Mouse (Mus musculus) testis, adult 2 months (tissue): ENCODE results near the gene Syce3. TPM values are rescaled to one million over a fixed set of nuclear protein-coding genes. Genes with fewer than 3 reads are reported as not detected.

Source experiments
- H3K27ac ChIP-seq: fragments of 200-500 bp; 2 replicates; pipeline ENCODE4 v1.5.1; 2012; ENCODE audit warnings: low read depth, low read length; ENCODE audit not compliant: control insufficient read depth, insufficient read depth
- H3K27me3 ChIP-seq: fragments of 200-500 bp; 2 replicates; pipeline ENCODE4 v1.6.1; 2012; ENCODE audit warnings: mild to moderate bottlenecking, low read length, moderate library complexity; ENCODE audit not compliant: control insufficient read depth, insufficient read depth
- H3K36me3 ChIP-seq: fragments of 200-500 bp; 2 replicates; pipeline ENCODE4 v1.6.1; 2012; ENCODE audit warnings: mild to moderate bottlenecking, low read length; ENCODE audit not compliant: control insufficient read depth, insufficient read depth
- H3K4me1 ChIP-seq: fragments of 200-500 bp; 2 replicates; pipeline ENCODE4 v1.6.1; 2012; ENCODE audit warnings: low read length; ENCODE audit not compliant: control insufficient read depth, insufficient read depth
- H3K4me3 ChIP-seq: fragments of 200-500 bp; 2 replicates; pipeline ENCODE4 v1.5.1; 2012; ENCODE audit warnings: low read depth, mild to moderate bottlenecking, low read length, moderate library complexity, mixed read lengths; ENCODE audit not compliant: control insufficient read depth
- CTCF ChIP-seq: fragments of 200-500 bp; IDR thresholded peaks from 2 replicates; pipeline ENCODE4 v1.5.1; 2012; ENCODE audit warnings: low read depth, mild to moderate bottlenecking, inconsistent platforms, low read length, moderate library complexity; ENCODE audit not compliant: control insufficient read depth, insufficient read depth, insufficient replicate concordance
- POLR2A ChIP-seq: fragments of 200-500 bp; IDR thresholded peaks from 2 replicates; pipeline ENCODE4 v1.6.1; 2012; ENCODE audit warnings: low read depth, mild to moderate bottlenecking, inconsistent platforms, low read length, moderate library complexity; ENCODE audit not compliant: control insufficient read depth
- polyA plus RNA-seq: library from polyadenylated mRNA; depleted of rRNA; stranded (reverse); fragments of >200 nt; gene quantifications from 2 replicates; pipeline ENCODE4 v1.2.3, GENCODE M21; 2012

Gene Syce3
- polyA plus RNA-seq, 1 experiment, result 247 TPM

DNA sequence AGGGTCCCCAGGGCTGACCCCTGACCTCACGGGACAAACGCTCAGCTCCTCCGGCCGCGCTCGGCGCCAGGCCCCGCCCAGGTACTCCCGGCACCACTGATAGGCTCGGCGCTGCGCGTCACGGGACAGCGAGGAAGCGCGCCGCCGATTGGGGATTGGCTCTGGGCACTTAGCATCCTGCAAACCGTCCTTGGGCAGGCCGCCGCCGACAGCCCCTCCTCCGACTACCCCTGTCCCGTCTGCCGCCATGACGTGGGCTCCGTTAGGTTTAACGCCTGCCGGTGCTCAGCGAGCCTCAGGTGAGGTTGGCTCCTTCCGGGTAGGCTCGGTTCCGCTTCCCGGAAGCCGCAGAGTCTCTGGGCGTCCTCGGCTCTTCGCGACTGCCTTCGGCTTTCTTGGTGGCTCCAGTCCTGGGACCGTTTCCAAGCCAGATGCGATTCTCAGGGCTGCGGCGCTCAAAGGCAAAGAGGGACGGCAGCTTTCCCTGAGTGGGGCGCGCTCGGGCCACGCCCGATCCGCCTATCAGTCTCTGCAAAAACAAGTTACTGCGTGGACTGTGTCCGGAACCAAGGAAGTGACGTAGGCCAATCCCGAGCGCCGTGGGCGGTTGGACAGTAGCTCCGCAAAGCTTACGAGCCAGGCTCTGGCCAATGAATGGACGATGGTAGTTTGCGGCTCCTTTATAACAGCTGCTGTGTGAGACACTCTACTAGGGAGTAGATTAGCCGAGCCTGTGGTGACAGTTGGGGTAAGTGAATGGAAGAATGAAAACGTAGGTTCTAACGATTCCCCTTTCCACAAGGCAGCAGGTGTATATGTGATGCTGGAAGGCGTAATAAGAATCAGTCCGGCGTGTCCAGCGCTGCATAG is 19.3 kb upstream of the Syce3 start, which contains the start of the genes C730034F03Rik, Gm44502 and Chkb:
C730034F03Rik (plus strand) TSS at position 238 of the 870 bp plus-strand sequence.
Gm44502 (minus strand) TSS at position 345 of the 870 bp plus-strand sequence.
Chkb (minus strand) TSS at position 557 of the 870 bp plus-strand sequence.
- H3K27me3 ChIP-seq, result no peaks in the 10 kb centered on the region
- H3K27ac ChIP-seq, result peak within 1 kb of the TSS; percentile 96
- no peak for TF ChIP-seq CTCF
- TF ChIP-seq POLR2A, result peak; percentile 75
- H3K4me1 ChIP-seq, result peaks cover 19% of the 10 kb centered on the region
- H3K36me3 ChIP-seq, result no peaks in the 10 kb centered on the region; the same call in 1 of the 2 replicates
- peak within 1 kb of the TSS; percentile 95 for H3K4me3 ChIP-seq

GRCm38 (mm10) chr15:89428821-89429351 is 18.6 kb upstream of the Syce3 start:
- H3K4me3 ChIP-seq, result peak overlapping the region; percentile 95
- TF ChIP-seq CTCF (no peak), POLR2A (no peak)
- H3K36me3 ChIP-seq, result no peaks in the 10 kb centered on the region; the same call in 1 of the 2 replicates
- H3K27me3 ChIP-seq, result no peaks in the 10 kb centered on the region
- peaks cover 21% of the 10 kb centered on the region for H3K4me1 ChIP-seq
- peak overlapping the region; percentile 46; the same call in 1 of the 2 replicates for H3K27ac ChIP-seq

GRCm38 (mm10) chr15:89428136-89428790 is 18.0 kb upstream of the Syce3 start:
- H3K36me3 ChIP-seq, result no peaks in the 10 kb centered on the region; the same call in 1 of the 2 replicates
- peak overlapping the region; percentile 46; the same call in 1 of the 2 replicates for H3K27ac ChIP-seq
- peaks cover 21% of the 10 kb centered on the region for H3K4me1 ChIP-seq
- H3K4me3 ChIP-seq, result peak overlapping the region; percentile 95
- no peaks in the 10 kb centered on the region for H3K27me3 ChIP-seq
- TF ChIP-seq POLR2A, result no peak
- no peak for TF ChIP-seq CTCF

- H3K27me3 ChIP-seq, result no peaks in the 10 kb centered on the region
- no peak overlapping the region for H3K27ac ChIP-seq
- H3K4me1 ChIP-seq, result peaks cover 21% of the 10 kb centered on the region
- H3K4me3 ChIP-seq, result peak overlapping the region; percentile 92
- TF ChIP-seq POLR2A (0 out of 2 replicates have a peak, but pooled peaks have one; percentile 9), CTCF (no peak)
- H3K36me3 ChIP-seq, result no peaks in the 10 kb centered on the region; the same call in 1 of the 2 replicates
Observed at GRCm38 (mm10) chr15:89426716-89427115, 16.4 kb upstream of the Syce3 start.

- H3K4me3 ChIP-seq, result peak within 1 kb of the TSS; percentile 92
- H3K4me1 ChIP-seq, result peaks cover 19% of the 10 kb centered on the region
- no peaks in the 10 kb centered on the region; the same call in 1 of the 2 replicates for H3K36me3 ChIP-seq
- peak within 1 kb of the TSS; percentile 90 for H3K27ac ChIP-seq
- H3K27me3 ChIP-seq, result no peaks in the 10 kb centered on the region
- TF ChIP-seq CTCF (no peak), POLR2A (no peak)
Observed at GRCm38 (mm10) chr15:89425711-89426121, 15.4 kb upstream of the Syce3 start, which contains the start of gene Cpt1b. TSS of gene Cpt1b (minus strand) at chr15:89425863.

DNA sequence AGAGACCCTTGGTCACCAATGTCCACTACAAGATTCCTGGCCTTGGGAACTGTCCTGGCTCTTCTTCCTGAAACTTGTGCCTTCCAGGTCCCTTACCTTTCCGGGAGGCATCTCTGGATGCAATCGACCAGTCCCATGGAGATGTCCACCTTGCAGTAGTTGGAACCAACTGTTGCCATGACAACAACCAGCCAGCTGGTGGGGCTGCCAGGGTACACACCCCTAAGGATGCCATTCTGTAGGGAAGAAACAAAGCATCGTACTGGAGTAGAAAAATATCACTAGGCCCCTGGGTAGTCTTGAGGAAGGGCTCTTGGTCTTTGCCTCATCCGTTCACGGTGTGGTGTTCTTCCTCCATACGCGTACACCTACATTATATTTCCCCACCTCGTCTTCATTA is 14.3 kb upstream of the Syce3 start:
- Histone ChIP-seq H3K27ac (peak overlapping the region; percentile 68), H3K4me1 (peaks cover 19% of the 10 kb centered on the region), H3K4me3 (peak overlapping the region; percentile 84), H3K27me3 (no peaks in the 10 kb centered on the region), H3K36me3 (no peaks in the 10 kb centered on the region; the same call in 1 of the 2 replicates)
- TF ChIP-seq POLR2A (0 out of 2 replicates have a peak, but pooled peaks have one; percentile 20), CTCF (no peak)

DNA sequence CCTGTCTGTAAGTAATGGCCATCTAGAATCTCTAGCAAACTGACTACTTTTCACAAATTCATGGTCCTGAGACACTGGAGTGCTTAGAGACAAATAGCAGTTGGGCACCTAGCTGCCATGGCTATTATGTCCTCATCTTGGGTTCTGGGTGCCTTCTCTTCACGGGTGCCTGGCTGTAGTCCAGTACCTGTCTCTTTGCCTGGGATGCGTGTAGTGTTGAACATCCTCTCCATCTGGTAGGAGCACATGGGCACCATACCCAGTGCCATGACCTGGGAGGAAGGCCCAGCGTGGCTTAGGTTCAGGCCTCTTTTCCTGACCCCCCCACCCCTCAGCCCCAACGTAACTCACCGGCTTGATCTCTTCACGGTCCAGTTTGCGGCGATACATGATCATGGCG is 11.6 kb upstream of the Syce3 start:
- no peaks in the 10 kb centered on the region; the same call in 1 of the 2 replicates for H3K36me3 ChIP-seq
- peaks cover 18% of the 10 kb centered on the region for H3K4me1 ChIP-seq
- H3K27ac ChIP-seq, result no peak overlapping the region
- H3K27me3 ChIP-seq, result no peaks in the 10 kb centered on the region
- no peak overlapping the region for H3K4me3 ChIP-seq
- TF ChIP-seq POLR2A (no peak), CTCF (no peak)
